Mouse (Mus musculus): ENCODE results near the gene Gucy1a1. TPM values are rescaled to one million over a fixed set of nuclear protein-coding genes. Genes with fewer than 3 reads are reported as not detected.

The Gucy1a1 gene
- polyA plus RNA-seq, 1 experiment from 2014 or later = 16.8 TPM

- no peak for DNase-seq (ENCODE audit: low spot score)
- no peaks in the 10 kb centered on the region for H3K9me3 ChIP-seq (ENCODE audit: control insufficient read depth, low read length)
- ATAC-seq (ENCODE audit: low read depth) = no peak
- no peaks in the 10 kb centered on the region for H3K27me3 ChIP-seq (replicated peaks; ENCODE audit: control insufficient read depth, insufficient read depth, low read length)
- H3K9ac ChIP-seq (ENCODE audit: low read depth, low read length) = no peak overlapping the region
- WGBS = 70% methylated on average over 3 of the region's 3 CpGs
- H3K4me3 ChIP-seq (ENCODE audit: low read depth, low read length) = no peak overlapping the region
- H3K4me2 ChIP-seq (ENCODE audit: low read depth, low read length) = no peak overlapping the region
- no peak overlapping the region; the same call in 1 of the 2 replicates for H3K27ac ChIP-seq (replicated peaks; ENCODE audit: low read depth, low read length)
- H3K36me3 ChIP-seq (ENCODE audit: control insufficient read depth, insufficient read depth, low read length) = no peaks in the 10 kb centered on the region
- H3K4me1 ChIP-seq (ENCODE audit: control insufficient read depth, insufficient read depth, low read length) = no peaks in the 10 kb centered on the region
Observed at GRCm38 (mm10) chr3:82111986-82112385, 33.6 kb downstream of the Gucy1a1 start.

GRCm38 (mm10) chr3:82108951-82109350 is 36.6 kb downstream of the Gucy1a1 start:
- WGBS = 91% methylated on average over 14 of the region's 15 CpGs
- H3K9ac ChIP-seq (ENCODE audit: low read depth, low read length) = no peak overlapping the region
- ATAC-seq (ENCODE audit: low read depth) (no peak), DNase-seq (ENCODE audit: low spot score) (no peak)
- no peaks in the 10 kb centered on the region for H3K36me3 ChIP-seq (ENCODE audit: control insufficient read depth, insufficient read depth, low read length)
- H3K27me3 ChIP-seq (replicated peaks; ENCODE audit: control insufficient read depth, insufficient read depth, low read length) = no peaks in the 10 kb centered on the region
- no peak overlapping the region for H3K4me3 ChIP-seq (ENCODE audit: low read depth, low read length)
- H3K4me1 ChIP-seq (ENCODE audit: control insufficient read depth, insufficient read depth, low read length) = no peaks in the 10 kb centered on the region
- H3K27ac ChIP-seq (replicated peaks; ENCODE audit: low read depth, low read length) = no peak overlapping the region
- no peaks in the 10 kb centered on the region for H3K9me3 ChIP-seq (ENCODE audit: control insufficient read depth, low read length)
- H3K4me2 ChIP-seq (ENCODE audit: low read depth, low read length) = no peak overlapping the region

GRCm38 (mm10) chr3:82104229-82104628 is 41.4 kb downstream of the Gucy1a1 start:
- Histone ChIP-seq H3K4me2 (ENCODE audit: low read depth, low read length) (no peak overlapping the region), H3K9me3 (ENCODE audit: control insufficient read depth, low read length) (no peaks in the 10 kb centered on the region), H3K9ac (ENCODE audit: low read depth, low read length) (no peak overlapping the region), H3K4me3 (ENCODE audit: low read depth, low read length) (no peak overlapping the region), H3K27me3 (replicated peaks; ENCODE audit: control insufficient read depth, insufficient read depth, low read length) (no peaks in the 10 kb centered on the region), H3K27ac (replicated peaks; ENCODE audit: low read depth, low read length) (no peak overlapping the region), H3K4me1 (ENCODE audit: control insufficient read depth, insufficient read depth, low read length) (no peaks in the 10 kb centered on the region), H3K36me3 (ENCODE audit: control insufficient read depth, insufficient read depth, low read length) (no peaks in the 10 kb centered on the region)
- no peak for DNase-seq (ENCODE audit: low spot score)
- 57% methylated on average over 6 of the region's 6 CpGs for WGBS
- ATAC-seq (ENCODE audit: low read depth) = no peak

GRCm38 (mm10) chr3:82099127-82099526 is 46.5 kb downstream of the Gucy1a1 start:
- ATAC-seq (ENCODE audit: low read depth) (no peak), DNase-seq (ENCODE audit: low spot score) (no peak)
- Histone ChIP-seq H3K4me2 (ENCODE audit: low read depth, low read length) (no peak overlapping the region), H3K36me3 (ENCODE audit: control insufficient read depth, insufficient read depth, low read length) (no peaks in the 10 kb centered on the region), H3K9me3 (ENCODE audit: control insufficient read depth, low read length) (no peaks in the 10 kb centered on the region), H3K27me3 (replicated peaks; ENCODE audit: control insufficient read depth, insufficient read depth, low read length) (no peaks in the 10 kb centered on the region), H3K9ac (ENCODE audit: low read depth, low read length) (no peak overlapping the region), H3K4me3 (ENCODE audit: low read depth, low read length) (no peak overlapping the region), H3K4me1 (ENCODE audit: control insufficient read depth, insufficient read depth, low read length) (no peaks in the 10 kb centered on the region), H3K27ac (replicated peaks; ENCODE audit: low read depth, low read length) (no peak overlapping the region)
- 79% methylated on average over 6 of the region's 6 CpGs for WGBS

GRCm38 (mm10) chr3:82096801-82097200 is 48.8 kb downstream of the Gucy1a1 start:
- ATAC-seq (ENCODE audit: low read depth) (no peak), DNase-seq (ENCODE audit: low spot score) (no peak)

GRCm38 (mm10) chr3:82074201-82074851 is 71.3 kb downstream of the Gucy1a1 start, which contains the start of gene Gucy1b1:
TSS of gene Gucy1b1 (minus strand) at chr3:82074689.
- no peaks in the 10 kb centered on the region for H3K9me3 ChIP-seq (ENCODE audit: control insufficient read depth, low read length)
- 0 out of 2 replicates have a peak, but pooled peaks cover 5% of the 10 kb centered on the region for H3K4me1 ChIP-seq (ENCODE audit: control insufficient read depth, insufficient read depth, low read length)
- H3K27ac ChIP-seq (replicated peaks; ENCODE audit: low read depth, low read length) = no peak within 1 kb of the TSS
- peak within 1 kb of the TSS; percentile 58 for H3K9ac ChIP-seq (ENCODE audit: low read depth, low read length)
- 0 out of 2 replicates have a peak, but pooled peaks cover 5% of the 10 kb centered on the region for H3K27me3 ChIP-seq (replicated peaks; ENCODE audit: control insufficient read depth, insufficient read depth, low read length)
- peak within 1 kb of the TSS; percentile 97 for H3K4me2 ChIP-seq (ENCODE audit: low read depth, low read length)
- H3K36me3 ChIP-seq (ENCODE audit: control insufficient read depth, insufficient read depth, low read length) = no peaks in the 10 kb centered on the region
- ATAC-seq (ENCODE audit: low read depth) (peak; percentile 99), DNase-seq (ENCODE audit: low spot score) (peak; percentile 93)
- peak within 1 kb of the TSS; percentile 52 for H3K4me3 ChIP-seq (ENCODE audit: low read depth, low read length)
- WGBS = under 1% methylated on average over 23 of the region's 25 CpGs

More at GRCm38 (mm10) chr3:82096801-82097200, 48.8 kb downstream of the Gucy1a1 start:
- H3K36me3 ChIP-seq (ENCODE audit: control insufficient read depth, insufficient read depth, low read length) = no peaks in the 10 kb centered on the region
- no peaks in the 10 kb centered on the region for H3K27me3 ChIP-seq (replicated peaks; ENCODE audit: control insufficient read depth, insufficient read depth, low read length)
- no peaks in the 10 kb centered on the region for H3K9me3 ChIP-seq (ENCODE audit: control insufficient read depth, low read length)
- H3K27ac ChIP-seq (replicated peaks; ENCODE audit: low read depth, low read length) = no peak overlapping the region
- no peak overlapping the region for H3K4me2 ChIP-seq (ENCODE audit: low read depth, low read length)
- WGBS = 62% methylated on average over 2 of the region's 2 CpGs
- H3K4me1 ChIP-seq (ENCODE audit: control insufficient read depth, insufficient read depth, low read length) = no peaks in the 10 kb centered on the region
- H3K4me3 ChIP-seq (ENCODE audit: low read depth, low read length) = no peak overlapping the region
- H3K9ac ChIP-seq (ENCODE audit: low read depth, low read length) = no peak overlapping the region

- H3K9me3 ChIP-seq (ENCODE audit: control insufficient read depth, low read length) = no peaks in the 10 kb centered on the region
- H3K9ac ChIP-seq (ENCODE audit: low read depth, low read length) = peak overlapping the region; percentile 58
- peak overlapping the region; percentile 52 for H3K4me3 ChIP-seq (ENCODE audit: low read depth, low read length)
- peak overlapping the region; percentile 97 for H3K4me2 ChIP-seq (ENCODE audit: low read depth, low read length)
- H3K27me3 ChIP-seq (replicated peaks; ENCODE audit: control insufficient read depth, insufficient read depth, low read length) = 0 out of 2 replicates have a peak, but pooled peaks cover 5% of the 10 kb centered on the region
- peak; percentile 47 for ATAC-seq (ENCODE audit: low read depth)
- DNase-seq (ENCODE audit: low spot score) = peak; percentile 59
- H3K27ac ChIP-seq (replicated peaks; ENCODE audit: low read depth, low read length) = no peak overlapping the region
- no peaks in the 10 kb centered on the region for H3K36me3 ChIP-seq (ENCODE audit: control insufficient read depth, insufficient read depth, low read length)
- WGBS = 1% methylated on average over 30 of the region's 34 CpGs
- H3K4me1 ChIP-seq (ENCODE audit: control insufficient read depth, insufficient read depth, low read length) = 0 out of 2 replicates have a peak, but pooled peaks cover 5% of the 10 kb centered on the region
Observed at GRCm38 (mm10) chr3:82073741-82074181, 71.8 kb downstream of the Gucy1a1 start.

GRCm38 (mm10) chr3:82067830-82068229 is 77.8 kb downstream of the Gucy1a1 start:
- no peak overlapping the region for H3K9ac ChIP-seq (ENCODE audit: low read depth, low read length)
- peaks cover 9% of the 10 kb centered on the region; the same call in 1 of the 2 replicates for H3K4me1 ChIP-seq (ENCODE audit: control insufficient read depth, insufficient read depth, low read length)
- no peak overlapping the region for H3K4me3 ChIP-seq (ENCODE audit: low read depth, low read length)
- no peak overlapping the region for H3K4me2 ChIP-seq (ENCODE audit: low read depth, low read length)
- no peak overlapping the region for H3K27ac ChIP-seq (replicated peaks; ENCODE audit: low read depth, low read length)
- DNase-seq (ENCODE audit: low spot score) (peak; percentile 54), ATAC-seq (ENCODE audit: low read depth) (no peak)
- no peaks in the 10 kb centered on the region for H3K27me3 ChIP-seq (replicated peaks; ENCODE audit: control insufficient read depth, insufficient read depth, low read length)
- no peaks in the 10 kb centered on the region for H3K9me3 ChIP-seq (ENCODE audit: control insufficient read depth, low read length)
- no peaks in the 10 kb centered on the region for H3K36me3 ChIP-seq (ENCODE audit: control insufficient read depth, insufficient read depth, low read length)
- 70% methylated on average over 5 of the region's 5 CpGs for WGBS
